Mouse (Mus musculus): ENCODE measurements around the gene Abcg5.

The Abcg5 gene

DNA sequence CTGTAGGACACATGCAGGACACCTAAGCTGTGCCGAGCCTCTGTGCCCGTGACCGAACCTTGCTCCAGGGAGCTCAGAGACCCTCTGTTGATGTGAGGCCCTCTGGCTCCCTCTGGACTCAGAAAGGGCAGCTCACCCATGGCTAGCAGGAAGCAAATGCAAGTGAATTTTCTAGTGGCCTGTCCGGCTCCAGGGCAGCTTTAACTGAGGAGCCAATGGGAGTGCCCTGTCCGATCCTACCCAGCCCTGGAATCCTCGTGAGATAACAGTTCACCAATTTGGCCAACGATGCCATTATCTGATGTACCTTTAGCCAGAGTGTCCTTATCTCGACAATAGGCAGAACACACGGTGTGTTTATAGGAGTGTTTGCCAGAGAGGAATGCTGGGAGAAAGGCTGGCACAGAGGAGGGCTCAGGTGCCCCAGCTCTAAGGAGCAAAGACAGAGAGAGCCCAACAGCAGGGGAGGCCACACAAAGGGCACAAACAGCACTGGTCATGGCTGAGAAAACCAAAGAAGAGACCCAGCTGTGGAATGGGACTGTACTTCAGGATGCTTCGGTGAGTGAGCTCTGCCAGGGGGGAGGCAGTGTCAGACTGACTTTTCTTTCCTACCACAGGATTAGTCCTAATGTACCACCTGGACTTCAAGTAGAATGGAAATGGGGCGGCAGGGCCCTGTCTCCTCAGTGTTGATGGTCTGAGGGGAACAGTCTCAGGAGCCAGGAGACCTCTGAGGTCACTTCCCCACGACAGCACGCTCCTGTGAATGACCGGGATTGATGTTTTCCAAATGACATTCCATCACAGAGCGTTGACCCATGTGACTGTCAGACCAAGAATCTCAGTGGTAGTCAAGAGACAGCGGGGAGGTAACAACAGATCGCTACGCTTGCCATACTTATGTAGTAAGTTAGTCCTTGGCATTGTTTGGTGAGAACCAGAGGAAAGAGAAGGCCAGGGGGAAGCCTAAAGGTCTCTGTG is at the start of gene Abcg5:
TSS of gene Abcg5 (minus strand) at position 278 of the 984 bp plus-strand sequence.
- DNase-seq (ENCODE audit: low spot score in 2 of 2): no peak

DNA sequence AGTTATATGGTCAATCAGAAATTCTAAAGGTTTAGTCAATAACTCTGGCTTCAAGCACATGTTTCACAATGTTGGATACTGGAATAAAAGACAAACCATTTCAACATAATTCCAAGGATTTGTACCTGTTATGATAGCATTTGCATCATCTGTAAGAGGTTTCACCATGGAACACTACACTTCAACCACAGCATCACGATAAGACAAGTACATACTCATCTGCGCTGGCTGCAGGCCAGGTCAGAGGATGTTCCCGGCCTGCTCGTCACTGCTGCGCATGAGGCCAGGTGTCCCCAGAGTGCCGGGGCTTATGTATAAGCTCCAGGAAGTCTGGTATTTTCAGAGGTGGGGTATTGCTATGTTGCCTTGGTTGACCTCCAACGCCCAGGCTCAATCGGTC is 49.8 kb upstream of the Abcg5 start:
- DNase-seq (ENCODE audit: low spot score in 2 of 2): no peak

DNA sequence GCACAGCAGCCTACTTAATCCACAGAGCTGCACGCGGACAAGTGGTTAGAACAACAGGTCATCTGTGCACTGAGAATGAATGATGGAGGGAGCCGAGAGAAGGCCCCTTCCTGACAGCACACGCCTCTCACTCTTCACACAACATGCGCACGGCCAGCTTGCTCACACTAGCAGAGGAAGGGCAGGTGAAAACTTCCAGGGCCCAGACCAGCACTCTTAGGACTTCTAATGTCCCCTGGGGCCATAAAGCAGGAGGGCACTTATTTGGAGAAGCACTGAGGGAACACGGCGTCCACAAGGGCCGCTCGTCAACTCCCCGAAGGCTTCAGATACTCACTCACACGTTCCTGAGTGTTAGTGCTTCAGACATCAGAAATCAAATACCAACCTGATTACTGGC is 48.5 kb upstream of the Abcg5 start:
- DNase-seq (ENCODE audit: low spot score in 2 of 2): no peak

DNA sequence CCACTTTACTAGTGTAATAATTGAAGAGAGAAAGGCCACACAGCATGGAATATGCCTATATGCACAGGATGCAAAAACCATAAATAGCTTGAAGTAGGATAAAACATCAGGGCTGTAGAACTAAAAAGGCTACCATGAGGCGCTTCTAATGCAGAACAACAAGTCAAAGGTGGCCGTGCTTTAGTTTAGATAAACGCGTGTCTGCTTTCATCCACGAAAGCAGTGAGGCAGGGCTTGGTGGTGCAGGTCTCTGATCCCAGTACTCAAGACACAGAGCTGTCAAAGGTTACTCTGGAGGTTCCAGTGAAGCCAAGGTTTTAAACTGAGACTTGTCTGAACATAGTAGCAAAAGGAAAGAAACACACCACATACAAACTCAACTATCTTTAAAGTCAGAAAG is 46.3 kb upstream of the Abcg5 start:
- DNase-seq (ENCODE audit: low spot score in 2 of 2): no peak

DNA sequence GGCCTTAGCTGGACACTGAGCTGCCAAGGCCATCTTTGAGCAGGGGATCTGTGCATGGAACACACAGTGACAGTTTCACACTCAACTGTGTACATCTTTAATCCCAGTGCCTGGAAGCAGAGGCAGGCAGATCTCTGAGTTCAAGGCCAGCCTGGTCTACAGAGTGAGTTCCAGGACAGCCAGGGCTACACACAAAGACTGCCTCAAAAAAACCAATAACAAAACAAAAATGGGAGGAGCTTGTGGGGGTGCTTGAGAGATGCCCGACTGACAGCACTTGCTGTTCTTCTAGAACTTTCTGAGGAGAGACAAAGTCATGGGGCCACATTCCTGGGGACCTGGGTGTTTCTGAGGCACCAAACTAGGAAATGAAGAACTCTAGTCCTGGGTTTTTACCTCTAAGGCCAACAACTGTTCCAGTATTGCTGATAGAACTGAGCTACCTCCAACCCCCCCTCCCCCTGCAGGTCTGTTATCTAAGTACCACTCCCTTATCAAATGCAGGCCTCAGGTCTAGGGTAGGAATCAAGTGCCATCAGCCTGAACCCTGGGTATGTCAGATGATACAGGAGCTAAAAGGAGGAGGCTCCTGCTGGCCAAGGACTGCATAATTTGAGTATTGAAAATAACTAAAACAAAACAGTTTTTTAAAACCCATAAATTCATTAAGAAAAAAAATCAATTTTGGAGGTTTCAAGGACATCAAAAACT is 45.5 kb upstream of the Abcg5 start:
- no peak for DNase-seq (ENCODE audit: low spot score in 2 of 2)

DNA sequence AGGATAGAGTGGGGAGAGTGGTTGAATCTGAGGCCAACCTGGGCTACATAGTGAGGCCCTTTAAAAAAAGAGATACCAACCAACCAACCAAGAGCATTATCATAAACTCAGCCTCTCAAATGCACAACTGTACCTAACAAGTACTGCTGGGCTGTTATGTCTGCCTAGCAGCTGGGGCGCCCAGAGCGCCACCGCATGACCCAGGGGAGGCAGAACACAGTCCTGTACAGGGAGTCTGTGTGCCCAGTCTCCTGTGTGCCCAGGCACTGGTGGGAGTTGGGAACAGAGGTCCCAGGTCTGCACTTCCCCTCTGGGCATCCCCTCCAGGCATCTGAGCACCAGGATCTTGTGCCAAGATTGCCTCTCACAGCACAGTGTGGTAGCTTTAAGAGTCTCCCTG is 42.4 kb upstream of the Abcg5 start:
- DNase-seq (ENCODE audit: low spot score in 2 of 2): no peak

DNA sequence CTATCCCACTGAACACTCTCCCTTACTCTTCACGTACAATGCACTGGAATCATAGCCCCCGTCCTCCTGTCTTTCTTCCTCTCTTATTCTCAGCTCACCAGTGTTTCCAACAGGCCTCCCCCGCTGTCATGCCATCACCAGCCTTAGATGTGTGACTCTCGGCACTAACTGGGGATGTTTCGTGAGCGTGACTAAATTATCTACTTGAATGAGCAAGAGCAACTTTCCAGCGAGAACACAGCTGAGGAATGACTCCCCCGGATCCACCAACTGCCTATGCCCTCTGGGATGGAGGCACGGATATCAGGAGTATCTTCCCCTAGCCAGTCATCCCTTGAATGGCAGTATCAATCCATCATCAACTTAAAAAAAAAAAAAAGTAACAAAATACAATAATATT is 41.2 kb upstream of the Abcg5 start:
- DNase-seq (ENCODE audit: low spot score in 2 of 2): peak in 1 of 2 experiments; percentile 18

DNA sequence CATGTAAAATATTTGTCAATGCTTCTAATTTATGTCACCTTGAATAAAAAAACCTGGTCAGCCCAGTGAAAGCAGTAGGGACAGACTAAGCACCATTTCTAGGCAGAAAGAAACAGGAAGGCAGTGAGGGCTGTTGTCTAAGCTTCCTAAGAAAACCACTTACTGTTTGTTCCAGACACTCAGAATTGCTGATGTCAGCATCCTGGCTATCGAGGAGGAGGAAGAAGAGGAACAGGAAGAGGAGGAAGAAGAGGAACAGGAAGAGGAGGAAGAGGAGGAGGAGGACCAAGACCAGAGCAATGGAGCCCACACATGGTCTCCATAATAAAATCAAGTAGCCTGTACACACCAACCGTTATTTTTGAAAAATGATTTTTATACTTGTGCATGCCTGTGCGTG is 36.3 kb upstream of the Abcg5 start:
- no peak for DNase-seq (ENCODE audit: low spot score in 2 of 2)

DNA sequence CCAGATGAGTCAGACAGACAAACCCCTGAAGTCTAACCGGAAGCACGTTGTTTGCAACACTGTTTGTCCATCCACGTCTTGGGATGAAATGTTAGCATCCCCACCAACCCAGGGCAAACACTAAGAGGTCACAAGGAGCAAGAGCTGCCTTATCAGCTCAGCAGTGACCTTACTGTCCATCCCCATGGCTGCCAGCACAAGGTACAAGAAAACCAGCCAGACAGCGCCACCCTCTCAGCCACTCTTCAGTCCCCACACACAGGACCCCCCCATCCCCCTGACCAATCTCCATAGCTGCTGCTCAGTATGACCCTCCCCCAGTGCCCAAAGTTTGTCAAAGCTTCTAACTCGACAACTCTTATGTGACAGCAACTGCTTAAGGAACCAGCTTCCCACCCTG is 34.6 kb upstream of the Abcg5 start:
- DNase-seq (ENCODE audit: low spot score in 2 of 2): no peak

DNA sequence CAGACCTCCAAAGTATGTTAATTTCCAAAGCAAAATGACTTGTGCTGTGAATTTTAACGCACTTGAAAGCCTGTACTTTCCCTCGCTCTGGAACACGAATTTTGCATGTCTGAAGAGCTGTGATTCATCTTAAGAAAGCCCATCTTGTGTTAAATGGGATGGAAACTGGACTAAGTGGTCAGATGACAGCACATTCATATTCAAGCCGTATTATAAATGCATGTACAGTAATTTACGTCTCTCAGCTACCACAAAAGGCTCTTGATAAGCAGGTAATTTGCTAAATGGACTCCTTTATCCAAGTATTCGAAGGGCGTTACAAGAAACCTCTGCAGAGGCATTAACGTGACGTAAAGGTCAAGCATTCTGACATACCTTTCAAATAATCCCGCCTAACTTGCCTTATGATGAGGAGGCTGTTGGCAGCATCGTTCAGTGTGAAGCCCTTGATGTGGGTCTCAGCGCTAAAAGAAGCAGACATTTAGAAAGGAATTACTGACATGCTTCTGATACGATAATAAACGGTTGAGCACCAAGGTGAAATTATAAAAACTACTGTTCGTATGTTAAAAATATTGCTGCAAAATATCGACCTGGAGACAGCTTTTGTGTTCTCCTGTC is 33.6 kb upstream of the Abcg5 start:
- no peak for DNase-seq (ENCODE audit: low spot score in 2 of 2)

DNA sequence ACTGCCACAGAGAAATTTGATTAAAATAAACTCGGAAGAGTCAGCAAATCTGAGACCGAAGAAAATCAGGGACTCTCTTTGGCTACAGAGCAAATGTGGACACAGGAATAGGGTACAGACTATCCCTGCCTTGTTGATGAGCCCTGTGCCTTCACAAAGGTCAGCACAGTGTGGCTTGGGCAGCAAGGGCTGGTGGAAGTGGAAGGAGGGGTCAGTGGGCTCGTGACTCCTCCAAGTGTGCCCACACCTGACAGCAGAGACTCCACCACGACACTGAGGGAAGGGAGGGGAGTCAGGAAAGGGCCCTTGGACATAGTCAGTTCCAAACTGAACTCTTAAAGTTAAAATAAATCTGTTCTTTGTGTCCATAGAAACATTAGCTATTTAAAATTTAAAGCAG is 32.1 kb upstream of the Abcg5 start:
- DNase-seq (ENCODE audit: low spot score in 2 of 2): no peak

DNA sequence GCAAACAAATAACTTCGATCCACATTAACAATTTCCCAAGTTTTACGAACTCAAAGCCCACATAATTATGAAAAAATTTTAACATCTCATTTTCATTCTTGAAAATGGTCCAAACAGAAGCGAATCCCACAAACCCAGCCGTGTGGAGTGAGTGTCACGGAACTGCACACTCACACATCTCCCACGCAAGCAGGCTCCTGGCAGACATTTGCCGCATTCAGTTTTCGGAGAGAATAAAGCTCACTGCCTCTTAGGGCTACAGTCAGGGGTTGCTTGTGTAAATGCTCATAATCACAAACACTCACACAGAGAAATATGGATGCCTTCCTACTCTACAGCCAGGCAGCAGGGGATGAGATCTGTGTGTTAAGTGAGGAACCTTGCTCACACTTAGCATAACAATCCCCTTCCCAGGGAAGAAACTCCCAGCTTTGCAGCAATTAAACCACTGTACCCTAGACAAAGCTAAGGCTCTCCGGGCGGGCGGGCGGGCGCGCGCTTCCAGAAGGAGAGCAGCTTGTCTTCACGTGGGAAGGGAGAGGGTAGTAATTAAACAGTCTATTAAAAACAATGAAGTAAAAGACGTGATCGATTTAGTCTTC is 30.9 kb upstream of the Abcg5 start:
- peak; percentile 29 to 47 for DNase-seq (ENCODE audit: low spot score in 2 of 2)

DNA sequence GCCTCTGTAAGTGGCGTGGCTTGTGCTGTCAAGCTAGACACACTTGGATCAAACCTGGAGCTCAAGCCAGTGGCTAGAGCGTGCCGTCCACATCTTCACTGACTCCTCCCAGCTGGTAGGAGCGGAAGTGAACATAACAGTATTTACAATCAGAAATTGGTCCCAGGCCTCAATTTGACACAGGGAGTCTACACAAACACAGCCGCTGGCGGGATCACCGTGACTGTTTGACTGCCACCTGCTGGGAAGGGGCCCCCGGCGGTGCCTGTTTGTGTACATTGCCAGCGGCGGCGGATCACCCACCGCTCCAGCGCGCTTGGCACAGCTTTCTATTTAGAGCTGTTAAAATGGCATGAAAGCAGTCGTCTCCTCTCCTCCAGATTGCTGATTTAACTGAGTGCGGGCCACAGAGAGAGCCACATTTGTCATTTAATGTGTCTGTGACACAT is 26.6 kb upstream of the Abcg5 start:
- DNase-seq (ENCODE audit: low spot score in 2 of 2): no peak

DNA sequence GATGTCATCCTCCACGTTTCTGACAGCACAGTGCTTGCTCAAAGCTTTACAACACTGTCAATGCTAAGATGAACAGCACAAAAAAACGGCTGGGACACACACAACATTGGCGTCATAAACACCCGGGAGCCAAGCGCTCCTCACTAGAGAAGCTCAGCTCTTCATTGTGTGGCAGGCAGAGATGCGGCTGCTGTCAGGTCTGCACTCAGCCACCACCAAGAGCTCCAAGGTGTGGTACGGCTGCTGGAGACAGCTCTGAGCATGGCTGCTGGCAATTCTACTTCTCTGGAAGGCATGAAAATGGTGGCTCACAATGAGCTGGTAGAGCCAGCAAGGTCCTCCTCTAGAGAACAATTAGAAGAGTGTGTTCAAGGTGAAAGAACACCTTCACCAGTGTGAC is 26.0 kb upstream of the Abcg5 start:
- no peak for DNase-seq (ENCODE audit: low spot score in 2 of 2)

DNA sequence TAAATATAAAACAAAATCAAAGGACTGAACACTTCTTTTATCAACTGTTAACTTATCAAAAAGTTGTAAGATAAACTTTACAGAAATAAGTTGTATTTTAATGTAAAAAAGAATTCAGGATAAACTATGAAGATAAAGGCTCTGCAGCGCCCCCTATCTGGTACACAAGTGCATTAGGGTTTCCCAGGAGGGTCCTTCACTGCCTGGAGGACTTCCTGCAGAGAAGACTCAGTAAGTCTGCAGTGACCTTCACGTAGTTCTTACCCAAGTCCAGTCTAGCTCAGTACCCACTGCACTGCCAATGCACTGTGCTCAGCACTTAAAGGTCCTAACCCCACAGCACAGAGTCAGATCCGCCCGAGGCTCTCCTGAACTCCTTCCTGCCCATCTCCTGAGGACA is 24.6 kb upstream of the Abcg5 start:
- no peak for DNase-seq (ENCODE audit: low spot score in 2 of 2)

DNA sequence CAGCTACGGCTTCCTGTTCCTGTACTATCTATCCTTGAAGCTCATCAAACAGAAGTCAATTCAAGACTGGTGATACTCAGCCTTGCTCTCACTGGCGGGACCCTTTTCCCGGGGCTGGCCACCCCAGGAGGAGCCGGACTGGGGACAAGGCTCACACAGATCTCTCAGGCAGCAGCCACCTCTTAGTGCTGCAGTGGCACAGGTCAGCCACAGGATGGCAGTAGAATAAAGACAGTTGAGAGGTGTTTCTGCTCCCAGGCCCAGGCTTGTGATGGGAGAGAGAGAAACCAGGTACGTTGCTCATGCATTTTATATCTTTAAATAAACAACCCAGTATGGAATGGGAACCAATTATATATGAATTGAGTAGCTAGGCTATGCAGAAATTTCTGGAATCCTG is 15.9 kb upstream of the Abcg5 start:
- peak; percentile 39 to 57 for DNase-seq (ENCODE audit: low spot score in 2 of 2)

DNA sequence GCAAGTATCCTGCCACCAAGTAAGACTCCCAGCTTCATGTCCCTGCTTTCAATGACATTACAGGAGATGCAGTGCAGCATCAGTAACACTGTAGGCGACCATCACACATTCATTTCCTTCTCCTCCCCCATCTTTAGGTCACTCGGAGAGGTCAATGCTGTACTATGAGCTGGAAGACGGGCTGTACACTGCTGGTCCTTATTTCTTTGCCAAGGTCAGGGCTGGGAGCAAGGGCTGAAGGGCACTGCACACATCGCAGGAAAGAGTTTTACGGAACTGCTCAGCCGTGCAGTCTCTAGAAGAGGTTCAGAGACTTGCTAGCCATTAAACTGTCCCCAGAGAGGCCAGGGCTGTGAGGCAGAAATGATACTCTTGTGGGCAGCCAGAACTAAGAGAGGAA is 13.7 kb upstream of the Abcg5 start:
- DNase-seq (ENCODE audit: low spot score in 2 of 2): no peak

DNA sequence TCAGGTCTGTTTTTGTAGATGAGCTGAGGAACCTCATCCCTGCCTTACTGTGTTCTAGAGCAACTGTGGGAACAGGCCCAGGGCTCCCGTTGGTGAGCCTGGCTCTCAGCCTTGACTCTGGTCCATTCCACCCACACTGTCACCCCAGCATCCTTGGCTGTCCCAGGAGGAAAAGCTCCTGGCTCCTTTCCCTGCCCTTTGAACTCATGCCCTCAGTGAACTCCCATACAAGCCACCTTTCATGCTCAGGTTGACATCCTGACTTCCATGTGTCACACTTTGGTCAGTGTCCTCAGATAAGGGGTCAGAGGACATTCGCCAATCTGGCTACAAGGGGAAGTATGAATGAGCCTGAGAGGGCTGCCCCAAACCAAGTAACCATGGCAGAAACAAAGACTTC is 10.9 kb upstream of the Abcg5 start:
- no peak for DNase-seq (ENCODE audit: low spot score in 2 of 2)

DNA sequence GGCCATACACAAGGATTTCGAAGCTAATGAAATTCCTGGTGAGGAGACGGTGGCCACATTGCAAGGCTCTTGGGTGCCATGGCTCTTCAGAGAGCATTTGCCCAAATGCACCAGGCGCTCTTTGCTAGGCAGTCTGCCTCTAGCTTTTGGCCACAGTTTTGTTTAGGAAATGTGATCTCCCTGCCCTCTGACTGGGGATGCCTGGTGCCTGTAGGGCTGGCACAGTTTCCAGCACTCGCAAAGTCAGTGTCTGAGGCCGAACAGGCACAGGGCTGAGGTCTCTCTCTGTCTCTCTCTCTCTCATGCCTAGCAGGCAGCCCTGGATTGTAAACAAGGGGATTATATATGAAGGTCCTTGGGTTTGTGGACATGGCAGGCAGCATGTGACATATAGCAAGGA is 7.3 kb upstream of the Abcg5 start:
- no peak for DNase-seq (ENCODE audit: low spot score in 2 of 2)

DNA sequence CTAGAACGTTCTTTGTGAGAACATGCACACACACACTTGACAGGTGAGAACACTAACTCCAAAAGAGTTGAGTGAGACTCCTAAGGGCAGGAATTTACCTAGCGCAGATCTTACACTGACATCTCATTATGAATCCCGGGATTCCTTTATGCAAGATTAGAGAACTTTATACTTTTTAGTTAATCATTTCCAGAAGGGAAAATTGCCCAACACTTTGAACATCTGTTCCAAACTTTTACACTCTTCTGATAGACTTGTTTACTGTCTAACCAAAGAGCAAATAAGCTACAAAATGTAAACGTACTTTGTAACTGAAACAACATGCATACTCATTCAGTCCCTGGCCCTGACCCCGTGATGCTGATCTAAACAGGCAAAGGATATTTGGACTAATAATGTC is 6.5 kb upstream of the Abcg5 start:
- no peak for DNase-seq (ENCODE audit: low spot score in 2 of 2)

DNA sequence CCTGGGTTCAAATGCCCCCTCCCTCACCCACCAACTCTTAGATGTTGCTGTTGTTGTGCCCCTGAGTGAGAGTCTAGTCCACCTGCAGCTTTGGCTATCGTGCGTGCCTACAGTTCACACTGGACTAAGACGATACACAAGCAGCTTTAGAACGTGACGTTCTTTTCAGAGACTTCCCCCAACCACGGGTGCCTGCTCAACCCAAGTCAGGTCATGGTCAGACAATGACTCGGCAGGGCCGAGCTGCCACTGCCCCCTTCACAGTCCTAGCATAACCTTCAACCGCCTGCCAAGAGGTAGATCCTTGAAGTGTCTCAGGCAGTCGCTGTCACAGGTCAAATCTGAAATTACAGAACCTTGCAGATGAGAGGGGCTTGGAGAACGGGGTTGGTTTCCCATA is 6.0 kb upstream of the Abcg5 start:
- DNase-seq (ENCODE audit: low spot score in 2 of 2): no peak

DNA sequence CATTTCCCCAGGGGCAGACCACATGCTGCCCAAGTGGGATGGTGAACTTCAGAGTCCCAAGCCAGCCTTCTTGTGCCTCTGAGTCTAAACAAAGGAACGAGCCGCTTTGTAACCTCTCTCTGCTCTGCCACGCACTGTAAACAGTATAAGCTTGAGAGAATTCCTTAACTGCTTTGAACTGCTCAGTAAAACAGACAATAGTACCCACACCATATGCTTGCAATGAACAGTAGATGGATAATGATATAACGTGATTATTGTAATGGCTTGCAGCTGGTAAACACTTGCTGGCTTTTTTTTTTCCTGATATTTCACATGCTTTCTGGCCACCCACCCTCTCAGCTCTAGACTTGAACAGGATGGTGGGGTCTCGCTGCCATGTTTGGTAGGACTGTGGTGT is 5.2 kb upstream of the Abcg5 start:
- DNase-seq (ENCODE audit: low spot score in 2 of 2): no peak
